Mouse (Mus musculus) brain, embryonic 14.5 days (tissue): ENCODE data around the gene Atp1b1.

Experiments
- CTCF ChIP-seq: fragments of 200-500 bp; IDR thresholded peaks from 2 replicates; pipeline ENCODE4 v1.5.1; 2012; ENCODE audit warnings: inconsistent platforms, mild to moderate bottlenecking, moderate library complexity, borderline replicate concordance; ENCODE audit not compliant: insufficient read depth, insufficient read length; ENCODE audit errors: extremely low read depth
- POLR2A ChIP-seq: fragments of 200-500 bp; IDR thresholded peaks from 2 replicates; pipeline ENCODE4 v1.6.1; 2012; ENCODE audit warnings: mild to moderate bottlenecking, inconsistent platforms, borderline replicate concordance; ENCODE audit not compliant: poor library complexity, insufficient read depth, insufficient read length, severe bottlenecking; ENCODE audit errors: extremely low read depth

- TF ChIP-seq CTCF (no peak), POLR2A (no peak)
These were observed 22.8 kb upstream of the Atp1b1 start for GRCm38 (mm10) chr1:164480755-164481644.
